Mouse (Mus musculus) layer of hippocampus, adult 2 months (tissue): Measurements from ENCODE around the gene Gpr174. TPM values are rescaled to one million over a fixed set of nuclear protein-coding genes. Genes with fewer than 3 reads are reported as not detected.
"Not testable (repeated sequence)": the region's sequence is repeated elsewhere in the genome, so short reads cannot be mapped to it uniquely, and the experiment has no call there.

Experiments used
- DNase-seq, 2 experiments: peaks; one replicate each; pipeline ENCODE4 v3.0.0; 2022; ENCODE audit warnings: low spot score in 2 of 2
- H3K27ac ChIP-seq: fragments of 200-600 bp; 2 replicates; pipeline ENCODE4 v1.8.1; 2022
- H3K4me3 ChIP-seq: fragments of 200-600 bp; 2 replicates; pipeline ENCODE4 v1.8.1; 2022; ENCODE audit warnings: mild to moderate bottlenecking
- CTCF ChIP-seq: fragments of 200-600 bp; conservative IDR thresholded peaks from 2 replicates; pipeline ENCODE4 v1.8.1; 2022; ENCODE audit warnings: antibody characterized with exemption, mild to moderate bottlenecking, moderate library complexity
- long read RNA-seq, 2 experiments: library from polyadenylated mRNA; stranded (forward); transcript quantifications; one replicate each; pipeline ENCODE4 v2.0.0; 2021; ENCODE audit warnings: borderline mapping rate in 2 of 2
- total RNA-seq, 2 experiments: library from RNA; stranded (reverse); gene quantifications; 2 replicates each; pipeline ENCODE4 v1.2.3; 2021

Gpr174 gene
- total RNA-seq: not detected
- long read RNA-seq, experiment 1: 0 reads
- long read RNA-seq, experiment 2: 0 reads

- Histone ChIP-seq H3K4me3 (no peak within 1 kb of the TSS), H3K27ac (no peak within 1 kb of the TSS)
- TF ChIP-seq CTCF: no peak
- no peak for DNase-seq
These were observed at the start of gene Gpr174 for GRCm38 (mm10) chrX:107255486-107256227. Gene Gpr174 (plus strand): TSS chrX:107255878.

- no peak for TF ChIP-seq CTCF
- no peak overlapping the region for H3K4me3 ChIP-seq
These were observed 38.0 kb upstream of the Gpr174 start for GRCm38 (mm10) chrX:107217577-107218090.

GRCm38 (mm10) chrX:107224846-107225245, 30.8 kb upstream of the Gpr174 start:
- no peak overlapping the region for H3K27ac ChIP-seq
- H3K4me3 ChIP-seq: no peak overlapping the region
- TF ChIP-seq CTCF: no peak
- DNase-seq: no peak

More at GRCm38 (mm10) chrX:107217577-107218090, 38.0 kb upstream of the Gpr174 start:
- H3K27ac ChIP-seq: no peak overlapping the region
- no peak for DNase-seq

GRCm38 (mm10) chrX:107231214-107231613, 24.5 kb upstream of the Gpr174 start:
- H3K27ac ChIP-seq: no peak overlapping the region
- DNase-seq: no peak
- H3K4me3 ChIP-seq: no peak overlapping the region
- 0 out of 2 replicates have a peak, but pooled peaks have one; percentile 16 for TF ChIP-seq CTCF

- Histone ChIP-seq H3K4me3 (no peak overlapping the region), H3K27ac (no peak overlapping the region)
- TF ChIP-seq CTCF: no peak
- no peak for DNase-seq
These were observed 21.0 kb upstream of the Gpr174 start for GRCm38 (mm10) chrX:107234655-107235054.

GRCm38 (mm10) chrX:107236461-107236860, 19.2 kb upstream of the Gpr174 start:
- H3K4me3 ChIP-seq: no peak overlapping the region
- no peak overlapping the region for H3K27ac ChIP-seq
- no peak for TF ChIP-seq CTCF
- no peak for DNase-seq

GRCm38 (mm10) chrX:107250390-107250789, 5.3 kb upstream of the Gpr174 start:
- no peak for DNase-seq
- H3K4me3 ChIP-seq: no peak overlapping the region
- no peak overlapping the region for H3K27ac ChIP-seq
- TF ChIP-seq CTCF: no peak

- H3K4me3 ChIP-seq: no peak overlapping the region
- DNase-seq: no peak
- no peak overlapping the region for H3K27ac ChIP-seq
- TF ChIP-seq CTCF: no peak
These were observed 8.9 kb downstream of the Gpr174 start for GRCm38 (mm10) chrX:107264619-107265018.

GRCm38 (mm10) chrX:107277606-107278005, 21.9 kb downstream of the Gpr174 start:
- no peak for DNase-seq
- no peak for TF ChIP-seq CTCF
- H3K27ac ChIP-seq: no peak overlapping the region

GRCm38 (mm10) chrX:107284211-107284610, 28.5 kb downstream of the Gpr174 start:
- DNase-seq: no peak
- no peak overlapping the region for H3K27ac ChIP-seq
- TF ChIP-seq CTCF: no peak
- no peak overlapping the region for H3K4me3 ChIP-seq

More at GRCm38 (mm10) chrX:107277606-107278005, 21.9 kb downstream of the Gpr174 start:
- no peak overlapping the region for H3K4me3 ChIP-seq

- H3K27ac ChIP-seq, DNase-seq, H3K4me3 ChIP-seq: not testable (repeated sequence)
These were observed 42.2 kb downstream of the Gpr174 start for GRCm38 (mm10) chrX:107297861-107298260.

- Histone ChIP-seq H3K27ac (no peak overlapping the region), H3K4me3 (no peak overlapping the region)
- DNase-seq: no peak
- no peak for TF ChIP-seq CTCF
These were observed 43.1 kb downstream of the Gpr174 start for GRCm38 (mm10) chrX:107298761-107299160.

GRCm38 (mm10) chrX:107306492-107306891, 50.8 kb downstream of the Gpr174 start:
- no peak for DNase-seq
- TF ChIP-seq CTCF: peak; percentile 46
- Histone ChIP-seq H3K4me3 (no peak overlapping the region), H3K27ac (no peak overlapping the region)

- Histone ChIP-seq H3K4me3 (no peak overlapping the region), H3K27ac (no peak overlapping the region)
- no peak for DNase-seq
- no peak for TF ChIP-seq CTCF
These were observed 56.9 kb downstream of the Gpr174 start for GRCm38 (mm10) chrX:107312533-107312932.
